18 mouse cellular contexts compared by ENCODE assay signal in genomic region chr5:53543399-53543798, GRCm38 (mm10).
DNase-seq lines count a peak whose midpoint lies in the region; ATAC-seq lines count a peak whose summit lies in the region.
"Had no signal": no experiment of that assay in that cellular context is flagged by ENCODE, and none has a peak within 500 bp of the region (broad histone marks: within the 10 kb centered on the region; RNA-seq: fewer than 3 reads in every experiment).

No protein-coding gene starts in this region.

- no peak overlapping the region for H3K4me3 ChIP-seq in macrophage (ENCODE audit: inconsistent target)
- H3K4me3 ChIP-seq: embryonic facial prominence, embryonic 10.5 days; erythroblast, embryonic 14.5 days; forebrain, embryonic 15.5 days; kidney, embryonic 15.5 days; limb, embryonic 12.5 days; liver, embryonic 13.5 days; stomach, embryonic 15.5 days had no signal

- intact Hi-C loops in heart, postnatal 14 days (cut with DNase I) = no loop called here

- ATAC-seq in CD4-positive, CD25-positive, alpha-beta regulatory T cell, adult 4 months = peak; percentile 31
- ATAC-seq: forebrain, embryonic 15.5 days; intestine, embryonic 16.5 days; lung, postnatal 0 days had no signal

- WGBS in macrophage (ENCODE audit: missing documents) = 46% methylated on average over 4 of the region's 4 CpGs

- no peaks in the 10 kb centered on the region for H3K79me2 ChIP-seq in macrophage (ENCODE audit: inconsistent target)

- DNase-seq in heart, adult 8-10 months (ENCODE audit: low spot score) = peak; percentile 48
- DNase-seq in heart, postnatal 14 days = no peak
- DNase-seq in R1 (ENCODE audit: low read depth, low spot score) = peak; percentile 77
- DNase-seq in lung, adult 18-20 months = no peak
- no peak for DNase-seq in ovary, postnatal 14 days (ENCODE audit: low spot score)
- no peak for DNase-seq in testis, postnatal 14 days (ENCODE audit: low spot score)
- DNase-seq: cerebellum, postnatal 36 days; liver, embryonic 13.5 days had no signal

- peak overlapping the region; percentile 100 for H3K27ac ChIP-seq in macrophage
- H3K27ac ChIP-seq: embryonic facial prominence, embryonic 10.5 days; forebrain, embryonic 15.5 days; kidney, embryonic 15.5 days; limb, embryonic 12.5 days; liver, embryonic 13.5 days; stomach, embryonic 15.5 days had no signal

- H3K36me3 ChIP-seq in macrophage (ENCODE audit: inconsistent target) = no peaks in the 10 kb centered on the region
- H3K36me3 ChIP-seq: embryonic facial prominence, embryonic 10.5 days; forebrain, embryonic 15.5 days; kidney, embryonic 15.5 days; limb, embryonic 12.5 days; liver, embryonic 13.5 days; stomach, embryonic 15.5 days had no signal

Comparison
In these comparisons a context has a peak if more than half of its experiments do, and no peak if none do; other contexts are left out.
1. DNase-seq: peak in heart, adult 8-10 months (single experiment) and R1 (single experiment); none in heart, postnatal 14 days (0 of 2), lung, adult 18-20 months (0 of 2), ovary, postnatal 14 days (single experiment) and testis, postnatal 14 days (single experiment).